Mouse (Mus musculus): ENCODE measurements at regions not wholly inside any gene's neighbourhood (a gene's known extent, or its start where the extent isn't known, plus 50 kb on each side); places are given as distances from the start of the nearest gene placed in this dataset.

DNA sequence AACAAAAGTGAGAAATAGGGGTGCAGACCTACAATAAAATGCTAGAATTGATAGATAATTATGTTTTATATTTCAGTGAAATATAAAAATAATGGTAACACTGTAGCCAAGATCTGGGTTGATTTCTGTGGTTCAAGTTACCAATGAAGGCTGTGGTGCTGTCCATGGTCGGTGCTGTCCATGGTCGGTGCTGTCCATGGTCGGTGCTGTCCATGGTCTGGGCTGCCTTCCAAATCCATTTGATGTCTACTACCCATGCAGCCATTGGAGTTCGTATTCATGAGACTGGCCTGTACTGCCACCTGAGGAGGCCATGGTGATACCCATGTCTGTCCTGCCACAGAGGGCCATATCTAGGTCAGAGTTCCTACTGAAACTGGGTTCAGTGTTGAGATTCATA is 1237.4 kb downstream of the Dnajb9 start:
- TF ChIP-seq CTCF (IDR thresholded peaks at IDR 0.05; ENCODE audit: borderline replicate concordance, extremely low read depth, insufficient read depth, insufficient read length): no peak
- TF ChIP-seq POLR2A (IDR thresholded peaks at IDR 0.05; ENCODE audit: borderline replicate concordance, extremely low read depth, insufficient read depth, insufficient read length, poor library complexity, severe bottlenecking): no peak
